Mouse (Mus musculus) midbrain, postnatal 0 days (tissue): ENCODE results near the gene Pcdh19. TPM values are rescaled to one million over a fixed set of nuclear protein-coding genes. Genes with fewer than 3 reads are reported as not detected.
"Not testable (repeated sequence)": the region's sequence is repeated elsewhere in the genome, so short reads cannot be mapped to it uniquely, and the experiment has no call there.

Experiments
- ATAC-seq: fragments of 200-750 bp; cut with Nextera tagmentation; 2 replicates; pipeline ENCODE4 v1.8.0; 2017; ENCODE audit warnings: moderate number of reproducible peaks, mild to moderate bottlenecking, moderate TSS enrichment, moderate library complexity; ENCODE audit not compliant: low FRiP score
- DNase-seq: peaks from one replicate; pipeline ENCODE4 v3.0.0-alpha.2; 2015; ENCODE audit warnings: low spot score
- H3K27ac ChIP-seq: fragments of 300-500 bp; sonication (generic); 2 replicates; pipeline ENCODE4 v1.5.1; 2014; ENCODE audit warnings: low read depth, mild to moderate bottlenecking, low read length, mixed read lengths
- H3K27me3 ChIP-seq: fragments of 300-500 bp; sonication (generic); 2 replicates; pipeline ENCODE4 v1.6.1; 2014; ENCODE audit warnings: low read length, control low read depth, mixed read lengths; ENCODE audit not compliant: insufficient read depth
- H3K36me3 ChIP-seq: fragments of 300-500 bp; sonication (generic); 2 replicates; pipeline ENCODE4 v1.6.1; 2014; ENCODE audit warnings: low read length, control low read depth, mixed read lengths; ENCODE audit not compliant: insufficient read depth
- H3K4me1 ChIP-seq: fragments of 300-500 bp; sonication (generic); 2 replicates; pipeline ENCODE4 v1.6.1; 2014; ENCODE audit warnings: mild to moderate bottlenecking, control low read depth, antibody characterized with exemption, low read length, mixed read lengths; ENCODE audit not compliant: insufficient read depth
- H3K4me2 ChIP-seq: fragments of 300-500 bp; sonication (generic); 2 replicates; pipeline ENCODE4 v1.6.1; 2014; ENCODE audit warnings: low read depth, mild to moderate bottlenecking, low read length, mixed read lengths; ENCODE audit not compliant: poor library complexity, severe bottlenecking
- H3K4me3 ChIP-seq: fragments of 300-500 bp; sonication (generic); 2 replicates; pipeline ENCODE4 v1.5.1; 2014; ENCODE audit warnings: low read depth, mild to moderate bottlenecking, low read length, moderate library complexity
- H3K9ac ChIP-seq: fragments of 300-500 bp; sonication (generic); replicated peaks from 2 replicates; pipeline ENCODE4 v1.6.1; 2014; ENCODE audit warnings: mild to moderate bottlenecking, low read length, moderate library complexity, mixed read lengths; ENCODE audit not compliant: poor library complexity, severe bottlenecking
- H3K9me3 ChIP-seq: fragments of 300-500 bp; sonication (generic); 2 replicates; pipeline ENCODE4 v1.6.1; 2016; ENCODE audit warnings: low read length, control low read depth
- CTCF ChIP-seq: IDR thresholded peaks from 2 replicates; pipeline ENCODE4 v1.5.1; 2016; ENCODE audit warnings: antibody characterized with exemption, mild to moderate bottlenecking
- WGBS: fragments of 180-500 bp; shearing (Covaris S2); extraction: QIAGEN DNeasy Blood & Tissue Kit; methylation state at CpG from one replicate; pipeline ENCODE4 v1.1.7; 2014; 5-methylcytosine and 5-hydroxymethylcytosine counted together
- polyA plus RNA-seq: library from polyadenylated mRNA; unstranded; fragments of >200 nt; fragmentation: Nextera tagmentation; extraction: Ambion mirVana; gene quantifications from 2 replicates; pipeline ENCODE4 v1.2.1, GENCODE M21; 2015
- total RNA-seq: library from RNA; depleted of rRNA; stranded (reverse); fragments of >200 nt; gene quantifications from 2 replicates; pipeline ENCODE4 v1.2.3, GENCODE M21; 2014; rRNA removed

Gene Pcdh19
- total RNA-seq (74.5 and 92.6 TPM in 2 replicates), polyA plus RNA-seq (30.4 and 36.7 TPM in 2 replicates)

DNA sequence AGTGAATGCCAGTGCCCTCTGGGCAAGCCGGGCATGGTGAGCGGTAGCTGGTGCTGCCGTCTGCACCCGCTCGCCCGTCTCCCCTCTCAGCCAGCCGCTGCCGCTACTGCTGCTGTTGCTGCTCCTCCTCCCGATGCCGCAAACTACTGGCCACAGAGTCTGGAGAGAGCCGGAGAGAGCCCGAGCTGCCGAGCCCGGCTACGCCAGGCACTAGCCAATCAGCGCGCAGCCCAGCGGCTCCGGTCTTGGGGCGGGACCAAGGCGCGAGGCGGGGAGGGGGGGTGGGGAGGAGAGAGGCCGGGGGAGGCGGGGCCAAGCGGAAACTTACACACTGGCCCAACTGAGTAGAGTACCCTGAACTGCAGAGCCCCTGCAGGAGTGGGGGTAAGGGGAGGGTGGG is at the start of gene Pcdh19:
Gene Pcdh19, minus strand, starts transcription at position 148 of the 400 bp plus-strand sequence.
- H3K4me3 ChIP-seq, result peak within 1 kb of the TSS; percentile 59
- H3K27me3 ChIP-seq, result no peaks in the 10 kb centered on the region
- no peaks in the 10 kb centered on the region for H3K4me1 ChIP-seq
- peak within 1 kb of the TSS; percentile 84 for H3K4me2 ChIP-seq
- peak within 1 kb of the TSS; percentile 78 for H3K27ac ChIP-seq
- WGBS, result 26% methylated on average over 12 of the region's 26 CpGs
- H3K9me3 ChIP-seq, result no peaks in the 10 kb centered on the region
- no peaks in the 10 kb centered on the region for H3K36me3 ChIP-seq
- peak within 1 kb of the TSS; percentile 56 for H3K9ac ChIP-seq
- no peak for TF ChIP-seq CTCF
- peak; percentile 87 for DNase-seq
- peak; percentile 93 for ATAC-seq

DNA sequence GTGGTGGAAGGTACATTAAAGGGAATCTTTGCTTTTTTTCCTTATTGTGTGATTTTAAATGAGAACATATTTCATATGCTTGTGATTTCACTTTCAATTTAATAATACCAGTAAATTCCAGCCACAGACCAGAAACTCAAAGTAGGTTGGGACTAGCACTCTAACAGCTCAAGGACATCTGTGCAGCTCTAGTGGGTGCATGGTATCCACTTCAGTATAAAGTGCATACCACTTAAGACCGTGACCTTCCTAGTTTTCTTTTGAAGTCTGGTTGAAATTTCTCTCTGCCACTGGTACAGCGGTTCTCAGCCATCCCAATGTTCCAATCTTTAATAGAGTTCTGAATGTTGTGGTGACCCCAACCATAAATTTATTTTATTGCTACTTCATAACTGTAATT is 47.1 kb upstream of the Pcdh19 start:
- H3K9ac ChIP-seq, result no peak overlapping the region
- no peak overlapping the region for H3K4me3 ChIP-seq
- TF ChIP-seq CTCF, result no peak
- ATAC-seq, result no peak
- no peaks in the 10 kb centered on the region for H3K9me3 ChIP-seq
- no peaks in the 10 kb centered on the region for H3K36me3 ChIP-seq
- no peaks in the 10 kb centered on the region for H3K4me1 ChIP-seq
- no peak for DNase-seq
- H3K27ac ChIP-seq, result no peak overlapping the region
- no peaks in the 10 kb centered on the region for H3K27me3 ChIP-seq
- H3K4me2 ChIP-seq, result no peak overlapping the region
- 98% methylated on average over 2 of the region's 2 CpGs for WGBS

DNA sequence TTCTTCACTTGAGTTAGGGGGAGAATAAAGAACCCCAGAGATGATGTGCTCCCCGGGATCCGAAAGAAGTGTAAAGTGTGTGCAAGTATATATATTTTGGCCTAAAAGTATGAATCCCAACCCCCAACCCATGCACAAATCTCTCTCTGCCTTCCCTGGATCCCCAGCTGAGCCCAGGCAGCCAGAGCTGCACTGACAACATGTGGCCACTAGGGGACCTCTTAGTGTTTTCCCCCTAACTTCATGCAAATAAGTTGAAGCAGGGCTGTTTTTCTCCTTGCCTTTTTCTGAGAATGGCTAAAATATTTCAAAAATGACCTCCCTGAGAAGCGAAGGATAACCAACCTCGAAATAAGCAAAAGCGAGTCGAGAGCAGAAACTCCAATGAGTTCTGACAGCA is 46.2 kb upstream of the Pcdh19 start:
- Histone ChIP-seq H3K36me3 (no peaks in the 10 kb centered on the region), H3K9ac (no peak overlapping the region), H3K27me3 (no peaks in the 10 kb centered on the region), H3K27ac (no peak overlapping the region), H3K9me3 (no peaks in the 10 kb centered on the region), H3K4me1 (no peaks in the 10 kb centered on the region), H3K4me2 (no peak overlapping the region), H3K4me3 (no peak overlapping the region)
- WGBS, result 51% methylated on average over 6 of the region's 6 CpGs
- DNase-seq (peak; percentile 3), ATAC-seq (no peak)
- TF ChIP-seq CTCF, result peak; percentile 57

DNA sequence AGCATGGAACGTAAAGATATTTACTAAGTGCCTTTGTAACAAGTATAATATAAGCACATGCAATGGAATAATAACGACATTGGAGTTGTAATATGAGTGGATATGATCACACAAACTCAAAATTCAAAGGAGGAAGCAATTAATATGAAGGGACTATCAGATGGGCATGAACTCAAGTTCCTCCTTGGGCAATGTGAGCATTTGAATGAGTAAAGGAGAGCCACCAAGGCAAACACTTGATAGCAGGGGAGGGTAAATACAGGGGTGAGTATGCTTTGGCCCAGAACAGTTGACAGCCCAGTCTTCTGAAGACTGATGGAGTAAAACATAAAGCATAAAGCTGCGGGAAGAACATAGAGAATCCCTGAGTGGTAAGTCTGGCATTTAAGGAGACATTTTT is 32.7 kb upstream of the Pcdh19 start:
- no peaks in the 10 kb centered on the region for H3K4me1 ChIP-seq
- no peak for TF ChIP-seq CTCF
- no peak overlapping the region for H3K4me2 ChIP-seq
- H3K27me3 ChIP-seq, result no peaks in the 10 kb centered on the region
- 89% methylated on average over 3 of the region's 3 CpGs for WGBS
- H3K36me3 ChIP-seq, result no peaks in the 10 kb centered on the region
- H3K9me3 ChIP-seq, result no peaks in the 10 kb centered on the region
- H3K4me3 ChIP-seq, result no peak overlapping the region
- no peak overlapping the region for H3K9ac ChIP-seq
- DNase-seq, result no peak
- ATAC-seq, result no peak
- H3K27ac ChIP-seq, result no peak overlapping the region

DNA sequence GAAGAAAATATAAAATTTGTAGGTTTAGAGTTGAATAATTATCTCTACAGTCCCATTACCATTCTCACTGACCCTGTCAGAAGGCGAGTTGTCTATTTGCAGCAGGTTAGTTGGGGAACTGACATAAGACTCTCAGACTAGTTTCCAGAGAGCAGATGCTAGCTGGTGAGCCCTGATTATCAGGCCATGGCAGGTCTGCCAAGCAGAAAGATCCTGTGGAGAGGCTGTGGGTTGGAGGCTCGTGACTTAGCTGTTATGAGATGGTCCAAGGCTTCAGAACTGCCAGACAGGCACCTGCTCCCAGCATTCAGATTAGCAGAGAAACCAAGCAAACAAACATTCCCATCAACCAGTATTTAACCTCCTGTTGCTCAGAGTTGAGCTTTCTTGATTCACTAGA is 21.8 kb upstream of the Pcdh19 start:
- Histone ChIP-seq H3K9ac (no peak overlapping the region), H3K4me2 (no peak overlapping the region), H3K9me3 (no peaks in the 10 kb centered on the region), H3K27ac (no peak overlapping the region), H3K4me1 (no peaks in the 10 kb centered on the region), H3K36me3 (no peaks in the 10 kb centered on the region), H3K4me3 (no peak overlapping the region), H3K27me3 (no peaks in the 10 kb centered on the region)
- TF ChIP-seq CTCF, result no peak
- DNase-seq (peak; percentile 52), ATAC-seq (no peak)
- 68% methylated on average over 2 of the region's 2 CpGs for WGBS

DNA sequence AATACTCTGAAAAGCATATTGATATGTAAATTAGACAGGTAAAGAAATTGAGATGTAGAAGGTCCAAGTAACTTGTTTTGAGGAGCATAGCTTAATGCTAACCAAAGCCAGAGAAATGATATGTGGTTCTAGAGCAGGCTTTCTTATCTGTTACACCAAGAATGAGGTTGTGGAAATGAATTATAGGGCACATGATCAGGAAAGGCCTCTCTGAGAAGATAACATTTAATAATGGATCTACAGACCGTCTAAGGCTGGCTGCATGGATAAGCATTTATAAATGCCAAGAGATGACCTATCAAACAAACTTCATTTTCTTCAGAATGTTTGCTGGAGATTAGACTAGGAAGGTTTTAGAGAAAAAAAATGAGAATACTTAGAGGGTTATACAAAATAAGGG is 14.1 kb upstream of the Pcdh19 start:
- TF ChIP-seq CTCF, result no peak
- ATAC-seq, result no peak
- H3K9me3 ChIP-seq, result no peaks in the 10 kb centered on the region
- no peak overlapping the region for H3K4me3 ChIP-seq
- no peaks in the 10 kb centered on the region for H3K4me1 ChIP-seq
- H3K27ac ChIP-seq, result no peak overlapping the region
- DNase-seq, result no peak
- no peak overlapping the region for H3K9ac ChIP-seq
- no peak overlapping the region for H3K4me2 ChIP-seq
- H3K36me3 ChIP-seq, result no peaks in the 10 kb centered on the region
- no peaks in the 10 kb centered on the region for H3K27me3 ChIP-seq
- 81% methylated on average over 1 of the region's 1 CpGs for WGBS

- not testable (repeated sequence) for DNase-seq
- WGBS, result 88% methylated on average over 2 of the region's 4 CpGs
These were observed 9.1 kb upstream of the Pcdh19 start for GRCm38 (mm10) chrX:133697871-133698270.

More at GRCm38 (mm10) chrX:133697871-133698270, 9.1 kb upstream of the Pcdh19 start:
- H3K27ac ChIP-seq, H3K4me1 ChIP-seq, H3K27me3 ChIP-seq, H3K4me3 ChIP-seq, H3K9ac ChIP-seq, H3K9me3 ChIP-seq, ATAC-seq, H3K36me3 ChIP-seq, H3K4me2 ChIP-seq: not testable (repeated sequence)
